Mouse (Mus musculus): ENCODE results near the gene Cib4.

Gene Cib4

GRCm38 (mm10) chr5:30571820-30572219 lies 26.2 kb upstream of the Cib4 start:
- DNase-seq (ENCODE audit: low spot score in 2 of 2) = no peak

DNA sequence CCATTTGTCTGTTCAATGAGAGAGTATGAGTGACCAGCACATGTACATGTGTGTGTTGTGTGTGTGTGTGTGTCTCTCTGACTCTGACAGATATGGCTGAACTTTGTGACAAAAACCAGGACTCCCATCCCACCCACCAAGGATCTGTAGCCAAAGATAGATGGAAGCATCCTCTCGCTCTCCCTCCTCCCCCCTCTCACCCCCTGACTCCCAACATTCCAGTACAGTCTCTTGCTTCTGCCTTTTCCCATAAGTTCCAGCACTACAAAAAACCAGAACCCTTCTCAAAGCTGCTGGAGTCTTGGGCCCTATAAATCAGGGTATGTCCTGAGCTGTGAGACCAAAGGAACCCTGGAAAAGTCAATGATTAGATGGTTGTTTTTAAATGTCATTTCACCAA lies 22.8 kb upstream of the Cib4 start:
- no peak for DNase-seq (ENCODE audit: low spot score in 2 of 2)

- no peak for DNase-seq (ENCODE audit: low spot score in 2 of 2)
Measured at GRCm38 (mm10) chr5:30559986-30560493, 14.4 kb upstream of the Cib4 start.

GRCm38 (mm10) chr5:30559421-30559820 lies 13.8 kb upstream of the Cib4 start:
- no peak for DNase-seq (ENCODE audit: low spot score in 2 of 2)

GRCm38 (mm10) chr5:30556284-30556683 lies 10.6 kb upstream of the Cib4 start:
- no peak for DNase-seq (ENCODE audit: low spot score in 2 of 2)

GRCm38 (mm10) chr5:30554981-30555380 lies 9.3 kb upstream of the Cib4 start:
- no peak for DNase-seq (ENCODE audit: low spot score in 2 of 2)

DNA sequence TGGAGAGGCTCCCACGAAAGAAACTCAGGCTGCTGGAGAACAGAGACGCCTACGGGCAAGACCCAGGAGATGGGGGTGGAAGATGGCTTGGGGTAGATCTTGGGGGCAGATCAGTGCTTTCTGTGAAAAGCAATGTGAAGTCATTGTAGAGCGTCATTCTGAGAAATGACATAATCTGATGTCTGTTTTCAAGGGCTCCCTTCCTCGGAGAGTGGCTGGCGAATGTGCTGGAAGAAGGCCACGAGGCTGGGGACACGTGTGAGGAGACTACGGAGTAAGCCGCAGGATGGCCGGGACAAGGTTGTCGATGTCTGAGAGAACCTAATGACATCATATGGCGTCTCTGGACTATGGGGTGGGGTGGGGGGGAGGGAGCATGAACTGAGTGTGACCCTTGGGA lies 8.3 kb upstream of the Cib4 start:
- DNase-seq (ENCODE audit: low spot score in 2 of 2) = no peak

GRCm38 (mm10) chr5:30552006-30552405 lies 6.4 kb upstream of the Cib4 start:
- no peak for DNase-seq (ENCODE audit: low spot score in 2 of 2)

GRCm38 (mm10) chr5:30551022-30551638 lies 5.5 kb upstream of the Cib4 start:
- no peak for DNase-seq (ENCODE audit: low spot score in 2 of 2)

GRCm38 (mm10) chr5:30550334-30551021 lies 4.8 kb upstream of the Cib4 start:
- DNase-seq (ENCODE audit: low spot score in 2 of 2) = no peak

- no peak for DNase-seq (ENCODE audit: low spot score in 2 of 2)
Measured at GRCm38 (mm10) chr5:30548681-30549080, 3.0 kb upstream of the Cib4 start.

GRCm38 (mm10) chr5:30536051-30536570 lies 9.5 kb downstream of the Cib4 start:
- no peak for DNase-seq (ENCODE audit: low spot score in 2 of 2)

DNA sequence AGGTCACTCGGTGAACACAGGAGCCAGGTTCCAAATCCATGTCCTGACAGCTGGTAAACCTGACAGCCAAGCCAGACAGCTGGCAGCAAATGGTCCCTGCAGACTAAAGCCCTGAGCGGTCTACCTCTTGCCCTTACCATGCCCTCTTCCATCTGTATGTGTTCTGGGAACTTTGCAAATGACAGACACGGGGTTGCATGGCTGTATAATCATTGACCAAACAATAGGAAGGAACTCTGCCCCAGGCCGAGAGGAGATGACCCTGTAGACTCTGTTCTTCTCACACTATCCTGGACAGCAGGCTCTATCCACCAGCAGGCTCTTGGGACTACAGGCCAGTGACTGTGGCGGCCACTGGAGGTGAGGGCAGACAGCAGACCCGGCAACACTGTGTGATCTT lies 11.0 kb downstream of the Cib4 start:
- DNase-seq (ENCODE audit: low spot score in 2 of 2) = no peak

GRCm38 (mm10) chr5:30528906-30529305 lies 16.7 kb downstream of the Cib4 start:
- no peak for DNase-seq (ENCODE audit: low spot score in 2 of 2)

- no peak for DNase-seq (ENCODE audit: low spot score in 2 of 2)
Measured at GRCm38 (mm10) chr5:30527129-30527528, 18.5 kb downstream of the Cib4 start.

DNA sequence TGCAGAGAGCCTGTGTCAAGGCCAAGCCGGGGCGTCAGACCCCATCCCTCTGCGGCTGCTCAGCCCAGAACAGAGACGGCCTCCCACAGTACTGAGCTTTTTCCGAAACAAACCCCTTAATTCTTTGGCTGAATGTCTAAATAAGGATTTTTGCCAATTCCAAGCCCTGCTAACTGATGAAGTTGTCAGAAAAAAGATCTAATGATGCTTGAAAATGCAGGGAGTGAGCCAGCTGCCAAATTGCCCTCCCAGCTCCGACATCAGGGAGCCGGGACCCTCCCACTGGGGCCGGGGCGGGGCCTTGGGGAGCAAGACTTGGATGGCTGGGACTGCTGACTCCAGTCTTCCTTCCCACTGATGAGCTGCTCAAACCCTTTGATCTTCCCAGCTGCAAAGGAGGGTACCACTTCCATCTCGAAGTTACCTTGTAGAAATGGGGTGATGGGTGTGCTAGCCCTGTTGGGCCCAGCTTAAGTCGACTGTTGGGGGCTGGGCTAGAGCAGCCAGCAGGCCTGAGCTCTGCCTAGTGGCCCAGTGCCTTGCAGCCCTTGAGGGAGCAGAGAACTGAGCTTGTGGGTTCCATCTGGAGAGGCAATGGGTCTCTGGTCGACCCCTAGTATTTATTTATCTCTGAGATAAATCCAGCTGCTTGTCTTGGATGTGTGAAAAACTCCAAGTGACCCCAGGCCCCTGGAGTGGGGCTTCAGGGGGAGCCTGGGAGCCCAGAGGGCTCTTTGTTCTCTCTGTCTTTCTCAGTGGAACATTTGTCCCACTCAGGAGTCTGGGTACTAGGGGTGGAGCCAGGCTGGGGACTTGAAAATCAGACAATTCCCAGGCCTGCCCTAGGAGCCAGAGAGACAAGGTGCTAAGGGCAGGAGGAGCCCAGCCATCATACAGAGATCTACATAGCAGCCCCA lies 19.5 kb downstream of the Cib4 start:
- no peak for DNase-seq (ENCODE audit: low spot score in 2 of 2)

- no peak for DNase-seq (ENCODE audit: low spot score in 2 of 2)
Measured at GRCm38 (mm10) chr5:30524213-30524612, 21.4 kb downstream of the Cib4 start.

DNA sequence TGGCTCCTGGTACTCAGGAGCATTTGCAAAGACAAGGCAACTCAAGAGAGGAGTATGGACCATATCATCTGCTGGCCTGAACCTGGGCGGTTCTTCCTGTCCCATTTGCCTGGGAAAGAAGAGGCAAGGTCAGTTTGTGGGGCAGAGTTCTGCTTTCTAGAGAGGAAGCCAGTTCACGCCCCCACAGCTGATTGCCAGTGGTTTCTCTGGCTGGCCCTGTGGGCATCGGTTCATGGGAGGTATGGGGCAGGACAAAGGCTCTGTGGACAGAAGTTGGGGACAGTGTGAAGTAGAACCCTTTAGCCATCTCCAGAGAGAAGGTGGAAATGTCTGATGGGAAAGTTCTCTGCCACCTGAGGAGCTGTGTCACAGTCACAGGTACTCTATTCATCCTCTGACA lies 22.5 kb downstream of the Cib4 start:
- no peak for DNase-seq (ENCODE audit: low spot score in 2 of 2)

GRCm38 (mm10) chr5:30522406-30522805 lies 23.2 kb downstream of the Cib4 start:
- no peak for DNase-seq (ENCODE audit: low spot score in 2 of 2)

- no peak for DNase-seq (ENCODE audit: low spot score in 2 of 2)
Measured at GRCm38 (mm10) chr5:30520214-30520732, 25.4 kb downstream of the Cib4 start.

GRCm38 (mm10) chr5:30519494-30519893 lies 26.1 kb downstream of the Cib4 start:
- DNase-seq (ENCODE audit: low spot score in 2 of 2) = no peak

GRCm38 (mm10) chr5:30518547-30518946 lies 27.1 kb downstream of the Cib4 start:
- peak in 1 of 2 experiments; percentile 29 for DNase-seq (ENCODE audit: low spot score in 2 of 2)
